Mouse (Mus musculus) forebrain, embryonic 13.5 days (tissue): ENCODE results near the gene Mcrip1. TPM values are rescaled to one million over a fixed set of nuclear protein-coding genes. Genes with fewer than 3 reads are reported as not detected.
A peak's percentile ranks its signal among the peaks of the same experiment; 100 is the strongest.
"Not testable (repeated sequence)": the region's sequence is repeated elsewhere in the genome, so short reads cannot be mapped to it uniquely, and the experiment has no call there.

Experiments
- ATAC-seq: fragments of 200-750 bp; cut with Nextera tagmentation; 2 replicates; pipeline ENCODE4 v1.8.0; 2017
- H3K27ac ChIP-seq: fragments of 300-500 bp; sonication (generic); 2 replicates; pipeline ENCODE4 v1.5.1; 2015; ENCODE audit warnings: inconsistent platforms, mild to moderate bottlenecking, moderate library complexity
- H3K27me3 ChIP-seq: fragments of 300-500 bp; sonication (generic); 2 replicates; pipeline ENCODE4 v1.6.1; 2015; ENCODE audit warnings: mild to moderate bottlenecking, inconsistent platforms
- H3K36me3 ChIP-seq: fragments of 300-500 bp; sonication (generic); 2 replicates; pipeline ENCODE4 v1.6.1; 2015; ENCODE audit warnings: mild to moderate bottlenecking, inconsistent platforms; ENCODE audit not compliant: poor library complexity, severe bottlenecking
- H3K4me1 ChIP-seq: fragments of 300-500 bp; sonication (generic); 2 replicates; pipeline ENCODE4 v1.6.1; 2015; ENCODE audit warnings: inconsistent platforms
- H3K4me2 ChIP-seq: fragments of 300-500 bp; sonication (generic); 2 replicates; pipeline ENCODE4 v1.6.1; 2015; ENCODE audit warnings: inconsistent platforms, mild to moderate bottlenecking, moderate library complexity
- H3K4me3 ChIP-seq: fragments of 300-500 bp; sonication (generic); 2 replicates; pipeline ENCODE4 v1.5.1; 2015; ENCODE audit warnings: mild to moderate bottlenecking, inconsistent platforms
- H3K9ac ChIP-seq: fragments of 300-500 bp; sonication (generic); 2 replicates; pipeline ENCODE4 v1.6.1; 2015; ENCODE audit warnings: mild to moderate bottlenecking, inconsistent platforms
- H3K9me3 ChIP-seq: fragments of 300-500 bp; sonication (generic); replicated peaks from 2 replicates; pipeline ENCODE4 v1.6.1; 2016; ENCODE audit warnings: inconsistent platforms
- WGBS: fragments of 180-500 bp; shearing (Covaris S2); methylation state at CpG from one replicate; pipeline ENCODE4 v1.1.7; 2015; 5-methylcytosine and 5-hydroxymethylcytosine counted together
- polyA plus RNA-seq: library from polyadenylated mRNA; unstranded; fragments of >200 nt; fragmentation: Nextera tagmentation; extraction: Ambion mirVana; gene quantifications from 2 replicates; pipeline ENCODE4 v1.2.1, GENCODE M21; 2015

Gene Mcrip1
- 228 and 240 TPM in 2 replicates for polyA plus RNA-seq

DNA sequence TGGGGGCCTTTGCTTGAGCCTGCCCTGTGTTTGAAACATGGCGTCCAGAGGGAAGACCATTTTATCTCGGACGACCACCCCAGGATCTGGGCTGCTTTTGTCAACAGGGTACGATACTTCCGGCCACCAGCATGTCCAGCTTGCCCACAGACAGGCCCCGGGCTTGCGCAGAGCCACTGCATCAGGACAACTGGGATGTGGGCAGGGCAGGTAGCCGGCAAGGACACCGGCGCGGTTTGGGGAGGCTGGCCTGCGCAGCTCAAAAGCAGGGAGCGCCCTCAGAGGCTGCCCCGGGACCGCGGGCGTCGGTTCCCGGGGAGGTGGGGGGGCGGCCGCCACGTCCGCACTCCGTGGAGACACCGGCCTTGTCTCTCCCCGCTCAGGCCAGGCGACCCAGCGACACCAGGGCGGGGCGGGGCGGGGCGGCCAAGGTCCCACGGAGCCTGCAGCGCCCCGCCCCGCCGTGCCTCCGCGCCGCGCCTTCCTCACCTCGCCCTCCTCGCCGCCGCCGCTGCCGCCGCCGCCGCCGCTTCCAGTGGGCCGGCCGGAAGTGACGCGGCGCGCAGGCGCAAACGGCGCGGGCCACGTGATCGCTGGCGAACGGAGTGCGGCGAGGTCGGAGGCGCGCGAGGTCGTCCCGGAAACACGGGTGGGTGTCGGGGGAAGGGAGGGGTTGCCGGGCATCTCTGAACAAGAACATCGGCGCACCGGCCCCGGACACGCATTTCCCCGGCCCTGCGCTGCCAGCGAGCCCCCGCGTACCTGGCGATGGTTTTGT, at the start of gene Mcrip1:
TSS of gene Mcrip1 (minus strand) at position 560 of the 778 bp plus-strand sequence.
- H3K4me3 ChIP-seq = peak within 1 kb of the TSS; percentile 99
- H3K36me3 ChIP-seq = peaks cover 19% of the 10 kb centered on the region
- H3K27me3 ChIP-seq = no peaks in the 10 kb centered on the region
- WGBS = 1% methylated on average over 52 of the region's 87 CpGs
- no peaks in the 10 kb centered on the region for H3K9me3 ChIP-seq
- H3K27ac ChIP-seq = peak within 1 kb of the TSS; percentile 81
- peak; percentile 94 for ATAC-seq
- H3K4me2 ChIP-seq = peak within 1 kb of the TSS; percentile 94
- H3K4me1 ChIP-seq = peaks cover 28% of the 10 kb centered on the region
- H3K9ac ChIP-seq = peak within 1 kb of the TSS; percentile 98

- Histone ChIP-seq H3K4me2 (peak overlapping the region; percentile 97), H3K4me3 (peak overlapping the region; percentile 100), H3K36me3 (peaks cover 61% of the 10 kb centered on the region), H3K9me3 (no peaks in the 10 kb centered on the region), H3K4me1 (peaks cover 33% of the 10 kb centered on the region), H3K27ac (peak overlapping the region; percentile 87; the same call in 1 of the 2 replicates), H3K9ac (peak overlapping the region; percentile 99), H3K27me3 (no peaks in the 10 kb centered on the region)
- WGBS = 49% methylated on average over 17 of the region's 17 CpGs
- no peak for ATAC-seq
These were observed 49.5 kb upstream of the Mcrip1 start for GRCm38 (mm10) chr11:120598990-120599549.

GRCm38 (mm10) chr11:120598283-120598989, 48.9 kb upstream of the Mcrip1 start, which contains the start of the genes Alyref and Anapc11:
Alyref (minus strand) TSS chr11:120598365.
Anapc11 (plus strand) TSS chr11:120598421.
- peak; percentile 99 for ATAC-seq
- under 1% methylated on average over 68 of the region's 88 CpGs for WGBS
- Histone ChIP-seq H3K9ac (peak within 1 kb of the TSS; percentile 99), H3K4me1 (peaks cover 33% of the 10 kb centered on the region), H3K27ac (peak within 1 kb of the TSS; percentile 87), H3K36me3 (peaks cover 63% of the 10 kb centered on the region), H3K4me3 (peak within 1 kb of the TSS; percentile 100), H3K4me2 (peak within 1 kb of the TSS; percentile 97), H3K27me3 (no peaks in the 10 kb centered on the region), H3K9me3 (no peaks in the 10 kb centered on the region)

DNA sequence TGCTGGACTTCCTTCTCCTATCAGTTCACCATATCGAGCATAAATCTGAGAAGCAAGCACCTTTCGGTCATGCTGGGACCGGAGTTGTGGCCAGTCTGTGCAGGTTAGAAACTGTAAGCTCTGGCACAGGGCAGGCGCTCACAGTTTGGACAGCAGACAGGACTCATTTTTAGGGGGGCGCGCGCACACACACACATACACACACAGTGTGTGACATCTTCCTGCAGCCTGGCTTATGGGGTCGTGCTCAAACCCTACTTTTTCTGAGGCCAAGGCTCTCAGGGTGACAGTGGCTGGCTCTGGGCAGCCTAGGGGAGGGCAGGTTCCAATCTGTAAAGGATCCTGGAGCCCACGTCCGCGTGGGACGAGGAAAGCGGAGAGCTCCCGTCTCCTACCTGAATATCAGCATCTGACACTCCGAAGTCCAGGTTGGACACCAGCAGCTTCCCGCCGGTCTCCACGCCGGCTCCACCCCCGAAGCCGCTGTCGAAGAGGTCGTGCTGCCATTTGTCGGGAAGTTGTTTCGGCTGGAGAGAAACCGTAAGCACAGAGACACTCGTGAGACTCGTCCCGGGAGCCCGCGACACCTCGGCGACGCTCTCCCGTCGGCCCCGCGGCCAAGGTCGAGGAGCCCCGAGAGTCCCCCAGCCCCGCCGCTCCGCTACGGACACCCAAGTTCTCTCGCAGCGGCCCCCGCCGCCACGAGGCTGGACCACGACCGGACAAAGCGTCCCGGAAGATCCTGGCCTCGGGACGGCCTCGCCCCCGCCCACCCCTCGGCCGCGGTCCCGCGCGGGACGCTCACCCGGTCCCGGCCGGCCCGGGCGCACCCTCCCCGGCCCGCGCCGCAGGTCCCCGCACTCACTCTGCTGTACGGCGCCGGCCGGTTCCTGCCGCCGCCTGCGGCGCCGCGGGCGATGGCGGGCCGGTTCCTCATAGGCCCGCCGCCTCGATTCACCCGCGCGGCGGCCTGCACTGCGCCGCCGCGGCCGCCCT, 48.0 kb upstream of the Mcrip1 start:
- peak overlapping the region; percentile 99 for H3K9ac ChIP-seq
- peak overlapping the region; percentile 100 for H3K4me3 ChIP-seq
- H3K27ac ChIP-seq = peak overlapping the region; percentile 87
- peak overlapping the region; percentile 97 for H3K4me2 ChIP-seq
- H3K4me1 ChIP-seq = peaks cover 33% of the 10 kb centered on the region
- peaks cover 63% of the 10 kb centered on the region for H3K36me3 ChIP-seq
- 5% methylated on average over 78 of the region's 99 CpGs for WGBS
- no peaks in the 10 kb centered on the region for H3K9me3 ChIP-seq
- H3K27me3 ChIP-seq = no peaks in the 10 kb centered on the region
- ATAC-seq = peak; percentile 65

- Histone ChIP-seq H3K27me3 (no peaks in the 10 kb centered on the region), H3K9ac (no peak overlapping the region), H3K27ac (no peak overlapping the region), H3K4me2 (no peak overlapping the region), H3K4me3 (no peak overlapping the region), H3K9me3 (no peaks in the 10 kb centered on the region), H3K4me1 (no peaks in the 10 kb centered on the region), H3K36me3 (peaks cover 96% of the 10 kb centered on the region)
- WGBS = 93% methylated on average over 6 of the region's 6 CpGs
- no peak for ATAC-seq
These were observed 39.0 kb upstream of the Mcrip1 start for GRCm38 (mm10) chr11:120588531-120588930.

DNA sequence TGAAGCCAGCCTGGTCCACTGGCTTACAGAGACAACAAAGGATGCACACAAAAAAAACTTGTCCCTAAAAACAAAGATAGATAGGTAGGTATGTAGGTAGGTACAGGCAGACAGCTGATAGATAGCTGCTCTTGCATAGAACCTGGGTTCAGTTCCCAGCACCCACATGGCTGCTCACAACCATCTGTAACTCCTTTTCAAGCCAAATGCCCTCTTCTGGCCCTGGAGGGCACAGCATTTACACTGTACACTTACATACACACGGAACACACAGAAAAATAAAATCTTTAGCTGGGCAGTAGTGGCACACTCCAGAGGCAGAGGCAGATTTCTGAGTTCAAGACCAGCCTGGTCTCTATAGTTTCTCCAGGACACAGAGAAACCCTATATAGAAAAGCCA, 34.4 kb upstream of the Mcrip1 start:
- no peak overlapping the region for H3K27ac ChIP-seq
- H3K4me2 ChIP-seq = no peak overlapping the region
- no peaks in the 10 kb centered on the region for H3K27me3 ChIP-seq
- peaks cover 27% of the 10 kb centered on the region for H3K4me1 ChIP-seq
- H3K9me3 ChIP-seq = no peaks in the 10 kb centered on the region
- ATAC-seq = no peak
- H3K4me3 ChIP-seq = no peak overlapping the region
- H3K36me3 ChIP-seq = peaks cover 67% of the 10 kb centered on the region
- H3K9ac ChIP-seq = no peak overlapping the region
- WGBS = 97% methylated on average over 1 of the region's 1 CpGs

DNA sequence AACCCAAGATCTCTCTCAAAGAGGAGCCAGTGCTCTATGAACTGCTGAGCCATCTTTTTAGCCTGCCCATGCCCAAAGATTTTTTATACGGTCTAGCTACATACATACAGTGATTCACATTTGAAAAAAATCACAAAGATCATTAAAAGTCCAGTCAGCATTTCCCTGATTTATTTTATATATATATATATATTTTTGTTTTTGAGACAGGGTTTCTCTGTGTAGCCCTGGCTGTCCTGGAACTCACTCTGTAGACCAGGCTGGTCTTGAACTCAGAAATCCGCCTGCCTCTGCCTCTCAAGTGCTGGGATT, 33.4 kb upstream of the Mcrip1 start:
- peaks cover 67% of the 10 kb centered on the region for H3K36me3 ChIP-seq
- ATAC-seq = not testable (repeated sequence)

DNA sequence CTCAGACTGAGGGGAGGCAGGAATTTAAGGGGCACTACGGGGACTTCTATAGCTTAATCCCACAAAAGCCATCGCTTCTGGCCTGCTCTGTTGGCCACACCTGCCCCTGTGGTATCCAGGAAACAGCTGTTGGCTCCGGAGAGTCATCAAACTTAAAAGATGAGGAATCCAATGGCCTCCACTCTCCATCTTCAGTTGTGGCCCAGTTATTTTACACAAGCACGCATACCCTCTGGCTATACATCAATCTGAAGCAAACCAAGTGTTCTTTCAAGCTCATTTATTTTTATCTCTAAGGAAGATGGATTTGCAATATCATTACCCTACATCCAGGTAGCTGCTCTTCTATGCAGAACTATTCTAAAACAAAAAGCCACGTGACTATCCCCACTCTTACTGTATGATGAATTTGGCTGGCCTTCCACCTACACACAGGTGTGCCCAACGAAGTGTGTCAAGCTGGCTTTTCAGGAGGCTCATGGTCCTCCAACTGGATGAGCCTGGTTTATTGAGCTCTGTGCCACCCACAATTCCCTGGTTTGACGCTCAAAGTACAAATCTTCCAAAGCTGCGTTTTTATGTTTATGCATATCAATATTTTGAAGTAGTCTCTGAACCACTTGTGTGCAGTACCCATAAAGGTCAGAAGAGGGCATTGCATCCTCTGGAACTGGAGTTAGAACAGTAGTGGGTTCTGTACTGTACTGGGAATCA, 32.9 kb upstream of the Mcrip1 start:
- H3K27me3 ChIP-seq = no peaks in the 10 kb centered on the region
- 76% methylated on average over 8 of the region's 8 CpGs for WGBS
- H3K27ac ChIP-seq = peak overlapping the region; percentile 93
- peak overlapping the region; percentile 95 for H3K4me3 ChIP-seq
- no peaks in the 10 kb centered on the region for H3K9me3 ChIP-seq
- H3K36me3 ChIP-seq = peaks cover 67% of the 10 kb centered on the region
- peaks cover 30% of the 10 kb centered on the region for H3K4me1 ChIP-seq
- H3K9ac ChIP-seq = peak overlapping the region; percentile 95
- no peak for ATAC-seq
- peak overlapping the region; percentile 97 for H3K4me2 ChIP-seq

More for the DNA sequence above, 33.4 kb upstream of the Mcrip1 start:
- H3K9me3 ChIP-seq, H3K27me3 ChIP-seq, H3K4me2 ChIP-seq, H3K4me3 ChIP-seq, H3K27ac ChIP-seq, H3K9ac ChIP-seq: not testable (repeated sequence)
- H3K4me1 ChIP-seq = peaks cover 30% of the 10 kb centered on the region
- 92% methylated on average over 2 of the region's 2 CpGs for WGBS

GRCm38 (mm10) chr11:120581490-120582267, 32.2 kb upstream of the Mcrip1 start, which contains the start of gene Arhgdia:
Arhgdia (minus strand) TSS chr11:120581624.
- H3K27me3 ChIP-seq = no peaks in the 10 kb centered on the region
- H3K36me3 ChIP-seq = peaks cover 66% of the 10 kb centered on the region
- peak within 1 kb of the TSS; percentile 95 for H3K9ac ChIP-seq
- H3K4me2 ChIP-seq = peak within 1 kb of the TSS; percentile 97
- H3K27ac ChIP-seq = peak within 1 kb of the TSS; percentile 93
- ATAC-seq = peak; percentile 58
- WGBS = 5% methylated on average over 65 of the region's 75 CpGs
- no peaks in the 10 kb centered on the region for H3K9me3 ChIP-seq
- H3K4me3 ChIP-seq = peak within 1 kb of the TSS; percentile 95
- H3K4me1 ChIP-seq = peaks cover 30% of the 10 kb centered on the region

- H3K4me1 ChIP-seq = peaks cover 30% of the 10 kb centered on the region
- ATAC-seq = peak; percentile 39
- H3K4me2 ChIP-seq = peak overlapping the region; percentile 97
- WGBS = under 1% methylated on average over 33 of the region's 44 CpGs
- H3K27ac ChIP-seq = peak overlapping the region; percentile 93
- peak overlapping the region; percentile 95 for H3K9ac ChIP-seq
- no peaks in the 10 kb centered on the region for H3K27me3 ChIP-seq
- H3K9me3 ChIP-seq = no peaks in the 10 kb centered on the region
- peak overlapping the region; percentile 95 for H3K4me3 ChIP-seq
- peaks cover 59% of the 10 kb centered on the region for H3K36me3 ChIP-seq
These were observed 31.4 kb upstream of the Mcrip1 start for GRCm38 (mm10) chr11:120580871-120581331.
